8 mouse cellular contexts compared by ENCODE assay signal in genomic region chr16:97593057-97593456, GRCm38 (mm10). TPM values are rescaled to one million over a fixed set of nuclear protein-coding genes. Genes with fewer than 3 reads are reported as not detected.
DNase-seq lines count a peak whose midpoint lies in the region; ATAC-seq and TF ChIP-seq lines count a peak whose summit lies in the region.

No protein-coding gene starts in this region.

- H3K9ac ChIP-seq in hindbrain, embryonic 11.5 days (ENCODE audit: low read depth, low read length) = no peak overlapping the region
- H3K9ac ChIP-seq in hindbrain, embryonic 12.5 days = no peak overlapping the region
- no peak overlapping the region for H3K9ac ChIP-seq in intestine, postnatal 0 days (ENCODE audit: low read depth, low read length)
- no peak overlapping the region for H3K9ac ChIP-seq in limb, embryonic 11.5 days (ENCODE audit: low read length)

- no peaks in the 10 kb centered on the region for H3K4me1 ChIP-seq in hindbrain, embryonic 11.5 days (replicated peaks; ENCODE audit: control insufficient read depth, insufficient read depth, low read length)
- no peaks in the 10 kb centered on the region for H3K4me1 ChIP-seq in hindbrain, embryonic 12.5 days
- 0 out of 2 replicates have a peak, but pooled peaks cover 5% of the 10 kb centered on the region for H3K4me1 ChIP-seq in intestine, postnatal 0 days (replicated peaks; ENCODE audit: control insufficient read depth, insufficient read depth, low read length)
- H3K4me1 ChIP-seq in limb, embryonic 11.5 days (ENCODE audit: control insufficient read depth, insufficient read depth, low read length) = no peaks in the 10 kb centered on the region

- no peak overlapping the region for H3K4me2 ChIP-seq in hindbrain, embryonic 11.5 days (replicated peaks; ENCODE audit: low read depth, low read length)
- no peak overlapping the region for H3K4me2 ChIP-seq in hindbrain, embryonic 12.5 days (replicated peaks)
- H3K4me2 ChIP-seq in intestine, postnatal 0 days (replicated peaks; ENCODE audit: low read depth) = no peak overlapping the region
- no peak overlapping the region for H3K4me2 ChIP-seq in limb, embryonic 11.5 days (ENCODE audit: low read depth, severe bottlenecking)

- 28% methylated on average over 1 of the region's 1 CpGs for WGBS in hindbrain, embryonic 11.5 days
- WGBS in hindbrain, embryonic 12.5 days = 17% methylated on average over 1 of the region's 1 CpGs
- WGBS in intestine, postnatal 0 days = 21% methylated on average over 1 of the region's 1 CpGs
- 39% methylated on average over 1 of the region's 1 CpGs for WGBS in limb, embryonic 11.5 days

- no peaks in the 10 kb centered on the region for H3K36me3 ChIP-seq in hindbrain, embryonic 11.5 days (ENCODE audit: control insufficient read depth, insufficient read depth, low read length)
- H3K36me3 ChIP-seq in hindbrain, embryonic 12.5 days = no peaks in the 10 kb centered on the region
- peaks cover 5% of the 10 kb centered on the region; the same call in 1 of the 2 replicates for H3K36me3 ChIP-seq in intestine, postnatal 0 days (ENCODE audit: control insufficient read depth, insufficient read depth)
- no peaks in the 10 kb centered on the region for H3K36me3 ChIP-seq in limb, embryonic 11.5 days (ENCODE audit: control insufficient read depth, insufficient read depth, low read length)

- H3K4me3 ChIP-seq in hindbrain, embryonic 11.5 days (ENCODE audit: low read depth, low read length) = no peak overlapping the region
- H3K4me3 ChIP-seq in hindbrain, embryonic 12.5 days = no peak overlapping the region
- no peak overlapping the region for H3K4me3 ChIP-seq in intestine, postnatal 0 days (ENCODE audit: low read depth, low read length)
- H3K4me3 ChIP-seq in limb, embryonic 11.5 days (ENCODE audit: low read depth, low read length) = no peak overlapping the region

- H3K9me3 ChIP-seq in hindbrain, embryonic 11.5 days (ENCODE audit: control insufficient read depth, low read length) = no peaks in the 10 kb centered on the region
- no peaks in the 10 kb centered on the region for H3K9me3 ChIP-seq in hindbrain, embryonic 12.5 days (replicated peaks)
- no peaks in the 10 kb centered on the region for H3K9me3 ChIP-seq in intestine, postnatal 0 days (ENCODE audit: control insufficient read depth)
- no peaks in the 10 kb centered on the region for H3K9me3 ChIP-seq in limb, embryonic 11.5 days (ENCODE audit: control insufficient read depth, low read length)

- peak; percentile 93 for TF ChIP-seq CTCF in intestine, postnatal 0 days (IDR thresholded peaks at IDR 0.05; ENCODE audit: low read depth)

- no peak overlapping the region for H3K27ac ChIP-seq in hindbrain, embryonic 11.5 days (ENCODE audit: low read depth, low read length)
- no peak overlapping the region for H3K27ac ChIP-seq in hindbrain, embryonic 12.5 days
- H3K27ac ChIP-seq in intestine, postnatal 0 days (ENCODE audit: low read depth, low read length) = no peak overlapping the region
- H3K27ac ChIP-seq in limb, embryonic 11.5 days (replicated peaks; ENCODE audit: low read depth, low read length) = no peak overlapping the region

- peak; percentile 88 for DNase-seq in hindbrain, embryonic 11.5 days (ENCODE audit: low spot score)
- peak; percentile 83 for DNase-seq in adrenal gland, adult 8-10 months
- peak; percentile 90 for DNase-seq in limb, embryonic 11.5 days (ENCODE audit: low spot score)
- DNase-seq in retina, embryonic 14.5 days (ENCODE audit: low spot score) = peak; percentile 87
- peak; percentile 77 for DNase-seq in thymus, postnatal 25 days

- no peak for ATAC-seq in hindbrain, embryonic 11.5 days (ENCODE audit: low FRiP score)
- ATAC-seq in hindbrain, embryonic 12.5 days (ENCODE audit: low FRiP score) = no peak
- peak; percentile 69 for ATAC-seq in erythroblast, adult 5-6 weeks (replicated peaks; ENCODE audit: low FRiP score, poor library complexity, severe bottlenecking)
- peak; percentile 75 for ATAC-seq in intestine, postnatal 0 days
- ATAC-seq in limb, embryonic 11.5 days (ENCODE audit: insufficient number of reproducible peaks, low FRiP score, low TSS enrichment, low read depth) = 0 out of 2 replicates have a peak, but pooled peaks have one; percentile 54

- no peaks in the 10 kb centered on the region for H3K27me3 ChIP-seq in hindbrain, embryonic 11.5 days (ENCODE audit: control insufficient read depth, insufficient read depth, low read length)
- no peaks in the 10 kb centered on the region for H3K27me3 ChIP-seq in hindbrain, embryonic 12.5 days
- H3K27me3 ChIP-seq in intestine, postnatal 0 days (replicated peaks; ENCODE audit: control insufficient read depth, insufficient read depth, low read length) = no peaks in the 10 kb centered on the region
- H3K27me3 ChIP-seq in limb, embryonic 11.5 days (ENCODE audit: control insufficient read depth, insufficient read depth, low read length) = no peaks in the 10 kb centered on the region

RNA-seq across cellular contexts. Expression of gene Tmprss2, which starts 17.9 kb away (rescaled TPM):
- 0.19 and 0.39 TPM in 2 replicates for polyA plus RNA-seq in hindbrain, embryonic 11.5 days (2014; fragmentation: Nextera tagmentation; extraction: Ambion mirVana)
- polyA plus RNA-seq in hindbrain, embryonic 12.5 days (2016; fragmentation: Nextera tagmentation; extraction: Ambion mirVana) = 0.38 and 0.41 TPM in 2 replicates
- under 1 TPM in 2 of 4 experiments, not detected in 2; 0.07 to 0.09 TPM for total RNA-seq in adrenal gland, adult 8-10 months (2022)
- total RNA-seq in erythroblast, adult 5-6 weeks (2015; ENCODE audit: low replicate concordance) = not detected in 2 replicates
- not detected in 2 replicates for total RNA-seq in erythroblast, adult 5-6 weeks (2017; ENCODE audit: low replicate concordance)
- polyA plus RNA-seq in intestine, postnatal 0 days (2015; fragmentation: Nextera tagmentation; extraction: Ambion mirVana) = 18.3 and 22.1 TPM in 2 replicates
- polyA plus RNA-seq in limb, embryonic 11.5 days (2014; fragmentation: Nextera tagmentation; extraction: Ambion mirVana) = 0.40 and 0.44 TPM in 2 replicates

Comparison
In these comparisons a context has a peak if more than half of its experiments do, and no peak if none do; other contexts are left out.
1. ATAC-seq: peak in erythroblast, adult 5-6 weeks (single experiment), intestine, postnatal 0 days (single experiment) and limb, embryonic 11.5 days (single experiment); none in hindbrain, embryonic 11.5 days (single experiment) and hindbrain, embryonic 12.5 days (single experiment).
2. RNA of gene Tmprss2, which starts 17.9 kb away (polyA plus RNA-seq): 18.3 to 22.1 TPM in intestine, postnatal 0 days; 0.40 to 0.44 TPM in limb, embryonic 11.5 days, 0.38 to 0.41 TPM in hindbrain, embryonic 12.5 days and 0.19 to 0.39 TPM in hindbrain, embryonic 11.5 days; every median in the first group is over 10 times any median in the second.
3. Peak in every context shown above with its lines, with median percentiles within 50 percentile points of each other: DNase-seq.